Mouse (Mus musculus): Measurements from ENCODE around the gene Pappa2. TPM values are rescaled to one million over a fixed set of nuclear protein-coding genes. Genes with fewer than 3 reads are reported as not detected.

Pappa2 gene
- total and polyA plus RNA-seq, 2 experiments from 2014 or later: 0.63 to 5.4 TPM

GRCm38 (mm10) chr1:158940966-158941365 is 39.3 kb downstream of the Pappa2 start:
- Histone ChIP-seq H3K27me3 (ENCODE audit: insufficient read depth, low read length) (no peaks in the 10 kb centered on the region), H3K4me1 (ENCODE audit: insufficient read depth) (no peaks in the 10 kb centered on the region), H3K4me3 (ENCODE audit: low read depth, low read length) (no peak overlapping the region), H3K4me2 (ENCODE audit: low read depth) (no peak overlapping the region), H3K27ac (ENCODE audit: low read depth, low read length) (no peak overlapping the region), H3K9me3 (ENCODE audit: low read length) (no peaks in the 10 kb centered on the region), H3K36me3 (ENCODE audit: insufficient read depth) (no peaks in the 10 kb centered on the region), H3K9ac (no peak overlapping the region)
- TF ChIP-seq CTCF (IDR thresholded peaks at IDR 0.05; ENCODE audit: low read depth): no peak
- no peak for DNase-seq
- 92% methylated on average over 3 of the region's 3 CpGs for WGBS
- no peak for ATAC-seq

GRCm38 (mm10) chr1:158934447-158934846 is 45.8 kb downstream of the Pappa2 start:
- H3K27ac ChIP-seq (ENCODE audit: low read depth, low read length): no peak overlapping the region
- no peaks in the 10 kb centered on the region for H3K4me1 ChIP-seq (ENCODE audit: insufficient read depth)
- H3K36me3 ChIP-seq (ENCODE audit: insufficient read depth): no peaks in the 10 kb centered on the region
- H3K9ac ChIP-seq: no peak overlapping the region
- no peak overlapping the region for H3K4me3 ChIP-seq (ENCODE audit: low read depth, low read length)
- H3K9me3 ChIP-seq (ENCODE audit: low read length): no peaks in the 10 kb centered on the region
- DNase-seq: no peak
- no peak overlapping the region for H3K4me2 ChIP-seq (ENCODE audit: low read depth)
- 77% methylated on average over 3 of the region's 3 CpGs for WGBS
- TF ChIP-seq CTCF (IDR thresholded peaks at IDR 0.05; ENCODE audit: low read depth): no peak
- peak; percentile 40; the same call in 1 of the 2 replicates for ATAC-seq
- no peaks in the 10 kb centered on the region for H3K27me3 ChIP-seq (ENCODE audit: insufficient read depth, low read length)

GRCm38 (mm10) chr1:158931202-158931827 is 49.0 kb downstream of the Pappa2 start:
- no peak overlapping the region for H3K4me2 ChIP-seq (ENCODE audit: low read depth)
- no peak overlapping the region for H3K27ac ChIP-seq (ENCODE audit: low read depth, low read length)
- DNase-seq: no peak
- H3K4me3 ChIP-seq (ENCODE audit: low read depth, low read length): no peak overlapping the region
- H3K9ac ChIP-seq: no peak overlapping the region
- no peaks in the 10 kb centered on the region for H3K4me1 ChIP-seq (ENCODE audit: insufficient read depth)
- WGBS: 86% methylated on average over 6 of the region's 6 CpGs
- no peak for ATAC-seq
- no peaks in the 10 kb centered on the region for H3K9me3 ChIP-seq (ENCODE audit: low read length)
- no peaks in the 10 kb centered on the region for H3K27me3 ChIP-seq (ENCODE audit: insufficient read depth, low read length)
- no peak for TF ChIP-seq CTCF (IDR thresholded peaks at IDR 0.05; ENCODE audit: low read depth)
- H3K36me3 ChIP-seq (ENCODE audit: insufficient read depth): no peaks in the 10 kb centered on the region

- Histone ChIP-seq H3K36me3 (ENCODE audit: insufficient read depth) (no peaks in the 10 kb centered on the region), H3K9me3 (ENCODE audit: low read length) (no peaks in the 10 kb centered on the region), H3K9ac (no peak overlapping the region), H3K27ac (ENCODE audit: low read depth, low read length) (no peak overlapping the region), H3K4me1 (ENCODE audit: insufficient read depth) (no peaks in the 10 kb centered on the region), H3K4me2 (ENCODE audit: low read depth) (no peak overlapping the region), H3K4me3 (ENCODE audit: low read depth, low read length) (no peak overlapping the region), H3K27me3 (ENCODE audit: insufficient read depth, low read length) (no peaks in the 10 kb centered on the region)
- no peak for TF ChIP-seq CTCF (IDR thresholded peaks at IDR 0.05; ENCODE audit: low read depth)
- ATAC-seq: no peak
- WGBS: 79% methylated on average over 3 of the region's 3 CpGs
- no peak for DNase-seq
These were observed 50.9 kb downstream of the Pappa2 start for GRCm38 (mm10) chr1:158929369-158929768.

- Histone ChIP-seq H3K4me2 (ENCODE audit: low read depth) (no peak overlapping the region), H3K4me1 (ENCODE audit: insufficient read depth) (no peaks in the 10 kb centered on the region), H3K4me3 (ENCODE audit: low read depth, low read length) (no peak overlapping the region), H3K27ac (ENCODE audit: low read depth, low read length) (no peak overlapping the region), H3K9me3 (ENCODE audit: low read length) (no peaks in the 10 kb centered on the region), H3K36me3 (ENCODE audit: insufficient read depth) (no peaks in the 10 kb centered on the region), H3K9ac (no peak overlapping the region), H3K27me3 (ENCODE audit: insufficient read depth, low read length) (no peaks in the 10 kb centered on the region)
- no peak for TF ChIP-seq CTCF (IDR thresholded peaks at IDR 0.05; ENCODE audit: low read depth)
- DNase-seq (no peak), ATAC-seq (no peak)
- WGBS: 85% methylated on average over 5 of the region's 5 CpGs
These were observed 59.8 kb downstream of the Pappa2 start for GRCm38 (mm10) chr1:158920451-158920850.

GRCm38 (mm10) chr1:158918890-158919289 is 61.4 kb downstream of the Pappa2 start:
- H3K36me3 ChIP-seq (ENCODE audit: insufficient read depth): no peaks in the 10 kb centered on the region
- H3K9me3 ChIP-seq (ENCODE audit: low read length): no peaks in the 10 kb centered on the region
- H3K4me1 ChIP-seq (ENCODE audit: insufficient read depth): no peaks in the 10 kb centered on the region
- no peak for DNase-seq
- no peak overlapping the region for H3K4me3 ChIP-seq (ENCODE audit: low read depth, low read length)
- ATAC-seq: no peak
- 78% methylated on average over 3 of the region's 3 CpGs for WGBS
- H3K27ac ChIP-seq (ENCODE audit: low read depth, low read length): no peak overlapping the region
- TF ChIP-seq CTCF (IDR thresholded peaks at IDR 0.05; ENCODE audit: low read depth): no peak
- no peak overlapping the region for H3K4me2 ChIP-seq (ENCODE audit: low read depth)
- H3K9ac ChIP-seq: no peak overlapping the region
- no peaks in the 10 kb centered on the region for H3K27me3 ChIP-seq (ENCODE audit: insufficient read depth, low read length)

GRCm38 (mm10) chr1:158917067-158917466 is 63.2 kb downstream of the Pappa2 start:
- 79% methylated on average over 3 of the region's 3 CpGs for WGBS
- no peak for ATAC-seq
- H3K9me3 ChIP-seq (ENCODE audit: low read length): no peaks in the 10 kb centered on the region
- no peak overlapping the region for H3K4me3 ChIP-seq (ENCODE audit: low read depth, low read length)
- no peak overlapping the region for H3K4me2 ChIP-seq (ENCODE audit: low read depth)
- H3K9ac ChIP-seq: no peak overlapping the region
- no peak for DNase-seq
- no peak for TF ChIP-seq CTCF (IDR thresholded peaks at IDR 0.05; ENCODE audit: low read depth)
- no peaks in the 10 kb centered on the region for H3K4me1 ChIP-seq (ENCODE audit: insufficient read depth)
- H3K27me3 ChIP-seq (ENCODE audit: insufficient read depth, low read length): no peaks in the 10 kb centered on the region
- H3K27ac ChIP-seq (ENCODE audit: low read depth, low read length): no peak overlapping the region
- H3K36me3 ChIP-seq (ENCODE audit: insufficient read depth): no peaks in the 10 kb centered on the region
